Mouse (Mus musculus): ENCODE results near the gene Scube3.
A peak's percentile ranks its signal among the peaks of the same experiment; 100 is the strongest.

Scube3 gene

GRCm38 (mm10) chr17:28177540-28178046, 35.7 kb downstream of the Scube3 start:
- DNase-seq (ENCODE audit: low read depth, low spot score), result peak; percentile 44

- no peak for DNase-seq (ENCODE audit: low read depth, low spot score)
Measured at GRCm38 (mm10) chr17:28180331-28180730, 38.4 kb downstream of the Scube3 start.

- no peak for DNase-seq (ENCODE audit: low read depth, low spot score)
Measured at GRCm38 (mm10) chr17:28180783-28181544, 39.0 kb downstream of the Scube3 start.

- no peak for DNase-seq (ENCODE audit: low read depth, low spot score)
Measured at GRCm38 (mm10) chr17:28184971-28185638, 43.2 kb downstream of the Scube3 start.

- no peak for DNase-seq (ENCODE audit: low read depth, low spot score)
Measured at GRCm38 (mm10) chr17:28188313-28188712, 46.4 kb downstream of the Scube3 start.

- no peak for DNase-seq (ENCODE audit: low read depth, low spot score)
Measured at GRCm38 (mm10) chr17:28192754-28193153, 50.8 kb downstream of the Scube3 start.

GRCm38 (mm10) chr17:28193559-28193958, 51.6 kb downstream of the Scube3 start:
- DNase-seq (ENCODE audit: low read depth, low spot score), result no peak

GRCm38 (mm10) chr17:28195033-28195432, 53.1 kb downstream of the Scube3 start:
- no peak for DNase-seq (ENCODE audit: low read depth, low spot score)

- DNase-seq (ENCODE audit: low read depth, low spot score), result no peak
Measured at GRCm38 (mm10) chr17:28197646-28198045, 55.7 kb downstream of the Scube3 start.

- DNase-seq (ENCODE audit: low read depth, low spot score), result no peak
Measured at GRCm38 (mm10) chr17:28201982-28202381, 60.0 kb downstream of the Scube3 start.

- DNase-seq (ENCODE audit: low read depth, low spot score), result peak; percentile 76
Measured at GRCm38 (mm10) chr17:28204052-28204720, 62.2 kb downstream of the Scube3 start.

- DNase-seq (ENCODE audit: low read depth, low spot score), result no peak
Measured at GRCm38 (mm10) chr17:28205443-28205842, 63.5 kb downstream of the Scube3 start.

GRCm38 (mm10) chr17:28207092-28207491, 65.2 kb downstream of the Scube3 start:
- DNase-seq (ENCODE audit: low read depth, low spot score), result no peak

GRCm38 (mm10) chr17:28207591-28208313, 65.8 kb downstream of the Scube3 start, which contains the start of gene Def6:
Gene Def6 (plus strand): TSS chr17:28207778.
- DNase-seq (ENCODE audit: low read depth, low spot score), result peak; percentile 85

- no peak for DNase-seq (ENCODE audit: low read depth, low spot score)
Measured at GRCm38 (mm10) chr17:28208314-28208612, 66.3 kb downstream of the Scube3 start.

GRCm38 (mm10) chr17:28209457-28210110, 67.6 kb downstream of the Scube3 start:
- no peak for DNase-seq (ENCODE audit: low read depth, low spot score)

- DNase-seq (ENCODE audit: low read depth, low spot score), result no peak
Measured at GRCm38 (mm10) chr17:28211921-28212341, 70.0 kb downstream of the Scube3 start.

GRCm38 (mm10) chr17:28212391-28212790, 70.5 kb downstream of the Scube3 start:
- no peak for DNase-seq (ENCODE audit: low read depth, low spot score)

- DNase-seq (ENCODE audit: low read depth, low spot score), result no peak
Measured at GRCm38 (mm10) chr17:28213236-28213635, 71.3 kb downstream of the Scube3 start.

- DNase-seq (ENCODE audit: low read depth, low spot score), result no peak
Measured at GRCm38 (mm10) chr17:28216791-28217190, 74.8 kb downstream of the Scube3 start.

Measured in forelimb bud, embryonic 11.5 days (tissue).